Mouse (Mus musculus) lung, embryonic 14.5 days (tissue): ENCODE results near the gene Plekhm3. TPM values are rescaled to one million over a fixed set of nuclear protein-coding genes. Genes with fewer than 3 reads are reported as not detected.
A peak's percentile ranks its signal among the peaks of the same experiment; 100 is the strongest.

Experiments used
- ATAC-seq: fragments of 200-750 bp; cut with Nextera tagmentation; 2 replicates; pipeline ENCODE4 v1.8.0; 2017; ENCODE audit warnings: mild to moderate bottlenecking, moderate TSS enrichment, moderate library complexity; ENCODE audit not compliant: insufficient read depth
- DNase-seq: peaks from one replicate; pipeline ENCODE4 v3.0.0-alpha.2; 2015
- H3K27ac ChIP-seq: fragments of 300-500 bp; sonication (generic); 2 replicates; pipeline ENCODE4 v1.5.1; 2014; ENCODE audit warnings: low read depth, mild to moderate bottlenecking, moderate library complexity
- H3K27me3 ChIP-seq: fragments of 300-500 bp; sonication (generic); 2 replicates; pipeline ENCODE4 v1.6.1; 2014; ENCODE audit warnings: low read length, control low read depth; ENCODE audit not compliant: insufficient read depth
- H3K36me3 ChIP-seq: fragments of 300-500 bp; sonication (generic); 2 replicates; pipeline ENCODE4 v1.6.1; 2014; ENCODE audit warnings: control low read depth; ENCODE audit not compliant: insufficient read depth
- H3K4me1 ChIP-seq: fragments of 300-500 bp; sonication (generic); 2 replicates; pipeline ENCODE4 v1.6.1; 2014; ENCODE audit warnings: antibody characterized with exemption, control low read depth; ENCODE audit not compliant: insufficient read depth
- H3K4me2 ChIP-seq: fragments of 300-500 bp; sonication (generic); 2 replicates; pipeline ENCODE4 v1.6.1; 2014; ENCODE audit warnings: mild to moderate bottlenecking
- H3K4me3 ChIP-seq: fragments of 300-500 bp; sonication (generic); 2 replicates; pipeline ENCODE4 v1.5.1; 2014; ENCODE audit warnings: low read depth, low read length
- H3K9ac ChIP-seq: fragments of 300-500 bp; sonication (generic); 2 replicates; pipeline ENCODE4 v1.6.1; 2014
- H3K9me3 ChIP-seq: fragments of 300-500 bp; sonication (generic); 2 replicates; pipeline ENCODE4 v1.6.1; 2016; ENCODE audit warnings: low read depth, low read length, control low read depth
- CTCF ChIP-seq: IDR thresholded peaks from 2 replicates; pipeline ENCODE4 v1.5.1; 2016; ENCODE audit warnings: antibody characterized with exemption, low read depth
- WGBS: fragments of 180-500 bp; shearing (Covaris S2); extraction: QIAGEN DNeasy Blood & Tissue Kit; methylation state at CpG from one replicate; pipeline ENCODE4 v1.1.7; 2014; 5-methylcytosine and 5-hydroxymethylcytosine counted together
- polyA plus RNA-seq: library from polyadenylated mRNA; unstranded; fragments of >200 nt; fragmentation: Nextera tagmentation; extraction: Ambion mirVana; gene quantifications from 2 replicates; pipeline ENCODE4 v1.2.1, GENCODE M21; 2014

Gene Plekhm3
- polyA plus RNA-seq, 1 experiment from 2014 or later, result 8.1 TPM

DNA sequence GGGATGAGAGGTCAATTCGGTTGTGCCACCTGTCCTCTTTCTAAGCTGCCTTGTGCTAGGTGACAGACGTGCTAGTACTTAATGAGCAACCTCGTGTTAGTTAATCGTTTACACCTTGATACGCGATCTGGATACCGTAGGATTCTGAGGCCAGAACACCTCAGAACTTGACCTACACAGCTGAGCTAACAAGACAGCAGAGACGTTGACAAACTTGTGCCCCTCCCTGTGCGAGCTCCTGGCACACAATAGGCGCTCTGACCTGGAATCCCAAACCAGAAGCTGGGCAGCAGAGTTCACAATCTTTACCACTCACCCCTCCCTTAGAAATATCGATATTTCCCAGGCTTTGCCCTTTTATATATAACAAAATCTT lies 218.5 kb downstream of the Plekhm3 start:
- DNase-seq (no peak), ATAC-seq (no peak; the same call in 1 of the 2 replicates)
- Histone ChIP-seq H3K9ac (peak overlapping the region; percentile 21; the same call in 1 of the 2 replicates), H3K27ac (peak overlapping the region; percentile 74), H3K4me2 (peak overlapping the region; percentile 95), H3K27me3 (peaks cover 30% of the 10 kb centered on the region), H3K9me3 (no peaks in the 10 kb centered on the region), H3K4me3 (peak overlapping the region; percentile 65), H3K36me3 (no peaks in the 10 kb centered on the region), H3K4me1 (peaks cover 8% of the 10 kb centered on the region)
- WGBS, result under 1% methylated on average over 11 of the region's 11 CpGs
- no peak for TF ChIP-seq CTCF

DNA sequence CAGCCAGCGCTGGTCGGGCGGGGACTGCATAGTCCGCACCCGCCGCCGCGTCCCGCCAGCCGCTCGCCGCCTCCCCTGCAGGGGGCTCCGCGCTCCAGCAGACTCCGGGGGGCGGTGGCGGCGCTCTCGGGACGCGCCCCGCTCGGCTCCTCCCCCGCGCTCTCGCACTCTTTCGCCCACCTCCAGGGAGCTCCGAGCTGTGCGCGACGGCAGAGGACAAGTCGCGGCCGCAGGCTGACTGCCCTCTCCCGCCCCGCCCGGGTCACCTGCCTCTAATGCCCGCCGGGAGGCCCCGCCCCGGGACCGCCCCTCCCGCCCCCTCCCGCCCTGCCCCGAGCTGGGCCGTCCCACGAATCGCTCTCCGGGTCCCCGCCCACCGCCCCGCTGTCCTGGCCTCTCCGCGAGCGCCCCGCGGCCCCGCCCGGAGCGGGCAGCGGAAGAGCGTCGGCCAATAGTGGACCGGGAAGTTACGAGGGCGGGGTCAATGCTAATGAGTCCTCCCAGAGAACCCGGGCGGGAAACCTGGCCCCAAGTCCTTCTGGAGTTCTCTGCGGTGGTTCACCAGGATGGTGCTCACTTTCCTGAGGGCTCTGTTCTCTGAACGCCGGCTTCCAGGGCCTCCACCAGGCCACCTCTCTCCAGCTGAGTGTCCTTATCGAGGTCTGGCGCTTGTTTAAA lies 219.0 kb downstream of the Plekhm3 start, which contains the start of gene Fzd5:
Gene Fzd5, minus strand, starts transcription at position 250 of the 678 bp plus-strand sequence.
- under 1% methylated on average over 53 of the region's 73 CpGs for WGBS
- no peaks in the 10 kb centered on the region for H3K9me3 ChIP-seq
- H3K36me3 ChIP-seq, result no peaks in the 10 kb centered on the region
- peak within 1 kb of the TSS; percentile 66 for H3K9ac ChIP-seq
- DNase-seq (peak; percentile 97), ATAC-seq (peak; percentile 96)
- no peak for TF ChIP-seq CTCF
- peak within 1 kb of the TSS; percentile 65 for H3K4me3 ChIP-seq
- peak within 1 kb of the TSS; percentile 95 for H3K4me2 ChIP-seq
- peaks cover 30% of the 10 kb centered on the region for H3K27me3 ChIP-seq
- H3K4me1 ChIP-seq, result peaks cover 8% of the 10 kb centered on the region
- H3K27ac ChIP-seq, result peak within 1 kb of the TSS; percentile 83

DNA sequence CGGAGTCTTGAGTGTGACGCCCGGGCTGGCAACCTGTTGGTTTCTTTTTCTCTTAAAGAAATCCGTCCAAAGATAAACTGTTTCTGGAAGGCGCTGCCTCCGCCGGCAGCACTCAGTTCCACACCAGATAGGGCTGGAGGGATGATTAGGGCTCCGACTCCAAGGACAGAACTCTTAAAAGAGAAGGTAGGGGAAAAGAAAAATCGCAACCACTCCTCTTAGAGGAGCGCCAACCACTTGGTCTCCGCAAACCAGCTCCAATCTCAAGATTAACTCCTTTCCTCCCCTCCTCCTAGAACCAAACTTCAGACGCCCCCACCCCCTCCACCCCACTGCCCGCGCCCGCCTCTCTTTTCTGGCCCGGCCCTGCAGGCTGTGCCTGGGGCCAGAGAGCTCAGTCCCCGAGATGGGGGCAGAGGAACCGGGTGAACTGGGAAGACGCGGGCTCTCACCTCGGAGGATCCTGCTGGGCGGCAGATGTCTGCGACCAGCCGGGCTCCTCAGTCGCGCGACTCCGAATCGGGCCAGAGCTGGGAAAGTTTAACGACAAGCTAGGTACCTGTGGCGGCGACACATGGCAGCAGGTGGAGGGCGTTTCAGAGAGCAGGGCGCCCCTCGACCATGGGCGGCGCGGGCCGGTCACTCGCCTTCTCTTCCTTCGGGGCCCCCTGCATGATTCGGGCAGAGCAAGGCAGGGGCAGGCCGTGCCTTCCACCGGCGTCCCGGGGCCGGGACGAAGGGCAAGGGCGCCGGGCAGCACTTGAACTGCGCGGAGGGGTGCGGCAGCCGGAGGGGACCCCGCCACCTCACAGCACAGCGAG lies 219.7 kb downstream of the Plekhm3 start:
- Histone ChIP-seq H3K4me1 (peaks cover 8% of the 10 kb centered on the region), H3K36me3 (peaks cover 4% of the 10 kb centered on the region; the same call in 1 of the 2 replicates), H3K27me3 (peaks cover 33% of the 10 kb centered on the region), H3K27ac (peak overlapping the region; percentile 83), H3K4me3 (peak overlapping the region; percentile 65), H3K9ac (peak overlapping the region; percentile 66), H3K9me3 (no peaks in the 10 kb centered on the region), H3K4me2 (peak overlapping the region; percentile 95)
- DNase-seq, result peak; percentile 42
- no peak for TF ChIP-seq CTCF
- under 1% methylated on average over 55 of the region's 56 CpGs for WGBS
- peak; percentile 2; the same call in 1 of the 2 replicates for ATAC-seq

Other genes starting within 250 kb of the Plekhm3 start
- 2.0 and 2.6 TPM in 2 replicates for gene Fzd5, start 219.1 kb downstream of the Plekhm3 start, polyA plus RNA-seq
- gene Akr1cl, start 75.9 kb upstream of the Plekhm3 start, polyA plus RNA-seq, result 0.17 TPM in 1 of 2 replicates, not detected in the other
- not detected in 2 replicates for gene Cryge, start 94.3 kb upstream of the Plekhm3 start, polyA plus RNA-seq
- gene Crygd, start 106.6 kb upstream of the Plekhm3 start, polyA plus RNA-seq, result not detected in 2 replicates
- not detected in 2 replicates for gene Crygc, start 116.9 kb upstream of the Plekhm3 start, polyA plus RNA-seq
- not detected in 2 replicates for gene Crygb, start 125.5 kb upstream of the Plekhm3 start, polyA plus RNA-seq
- gene Cryga, start 146.5 kb upstream of the Plekhm3 start, polyA plus RNA-seq, result not detected in 2 replicates
- gene Gm28845, start 162.7 kb upstream of the Plekhm3 start, polyA plus RNA-seq, result not detected in 2 replicates
- gene D630023F18Rik, start 166.4 kb upstream of the Plekhm3 start, polyA plus RNA-seq, result 0.14 TPM in 1 of 2 replicates, not detected in the other
- 113 and 114 TPM in 2 replicates for gene Idh1, start 229.7 kb upstream of the Plekhm3 start, polyA plus RNA-seq
- gene Pikfyve, start 229.9 kb upstream of the Plekhm3 start, polyA plus RNA-seq, result 14.4 and 15.5 TPM in 2 replicates